Mouse (Mus musculus): ENCODE data around the gene Skap2. TPM values are rescaled to one million over a fixed set of nuclear protein-coding genes. Genes with fewer than 3 reads are reported as not detected.

Gene Skap2
- polyA plus RNA-seq, 1 experiment from 2014 or later: 18.1 TPM

- no peak overlapping the region for H3K4me3 ChIP-seq
- no peak for DNase-seq (ENCODE audit: low spot score)
- WGBS: 84% methylated on average over 12 of the region's 12 CpGs
Observed at GRCm38 (mm10) chr6:51809164-51809824, 203.1 kb downstream of the Skap2 start.

DNA sequence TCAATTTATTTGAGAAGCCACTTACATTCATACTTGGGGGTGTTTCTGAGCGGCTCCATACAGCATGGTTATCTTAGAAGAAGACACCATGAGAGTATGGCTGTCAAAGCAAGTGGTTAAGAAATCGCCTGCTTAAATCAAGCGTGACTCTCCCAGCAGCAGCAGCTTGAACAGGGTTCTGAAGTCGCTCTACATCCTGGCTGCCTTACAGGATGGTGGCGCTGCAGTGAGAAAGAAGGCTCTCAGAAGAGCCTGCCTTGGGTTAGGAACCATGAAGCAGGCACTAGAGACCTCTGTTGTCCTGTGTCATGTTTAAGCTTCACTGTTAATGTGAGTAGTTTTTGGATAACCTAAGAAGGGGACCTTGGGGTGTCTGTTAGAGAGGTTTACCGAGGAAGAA, 204.3 kb downstream of the Skap2 start:
- H3K27me3 ChIP-seq (ENCODE audit: insufficient read depth, poor library complexity, severe bottlenecking): no peaks in the 10 kb centered on the region
- WGBS: 70% methylated on average over 6 of the region's 6 CpGs
- no peak for DNase-seq (ENCODE audit: low spot score)
- H3K4me3 ChIP-seq: no peak overlapping the region
- H3K27ac ChIP-seq: no peak overlapping the region
- peaks cover 6% of the 10 kb centered on the region; the same call in 1 of the 2 replicates for H3K4me1 ChIP-seq (replicated peaks)
- H3K9me3 ChIP-seq: no peaks in the 10 kb centered on the region
- H3K36me3 ChIP-seq: no peaks in the 10 kb centered on the region

More at GRCm38 (mm10) chr6:51809164-51809824, 203.1 kb downstream of the Skap2 start:
- Histone ChIP-seq H3K27ac (no peak overlapping the region), H3K27me3 (ENCODE audit: insufficient read depth, poor library complexity, severe bottlenecking) (no peaks in the 10 kb centered on the region), H3K36me3 (no peaks in the 10 kb centered on the region), H3K4me1 (replicated peaks) (peaks cover 6% of the 10 kb centered on the region; the same call in 1 of the 2 replicates), H3K9me3 (no peaks in the 10 kb centered on the region)

Other genes with a start within 250 kb of the Skap2 start
- gene Hoxa1, start 145.8 kb upstream of the Skap2 start, polyA plus RNA-seq (2016; fragmentation: Nextera tagmentation; extraction: Ambion mirVana): 0.77 and 1.4 TPM in 2 replicates
- 31.4 and 56.9 TPM in 2 replicates for gene Hoxa2, start 152.3 kb upstream of the Skap2 start, polyA plus RNA-seq (2016; fragmentation: Nextera tagmentation; extraction: Ambion mirVana)
- gene 5730596B20Rik, start 164.9 kb upstream of the Skap2 start, polyA plus RNA-seq (2016; fragmentation: Nextera tagmentation; extraction: Ambion mirVana): 0.90 and 3.6 TPM in 2 replicates
- 0.14 and 4.3 TPM in 2 replicates for gene Hoxa4, start 179.2 kb upstream of the Skap2 start, polyA plus RNA-seq (2016; fragmentation: Nextera tagmentation; extraction: Ambion mirVana)
- gene Hoxa5, start 192.0 kb upstream of the Skap2 start, polyA plus RNA-seq (2016; fragmentation: Nextera tagmentation; extraction: Ambion mirVana): 1.8 TPM in 1 of 2 replicates, not detected in the other
- not detected in 2 replicates for gene Hoxa6, start 196.2 kb upstream of the Skap2 start, polyA plus RNA-seq (2016; fragmentation: Nextera tagmentation; extraction: Ambion mirVana)
- gene Hoxa3, start 200.8 kb upstream of the Skap2 start, polyA plus RNA-seq (2016; fragmentation: Nextera tagmentation; extraction: Ambion mirVana): 3.6 and 9.7 TPM in 2 replicates
- not detected in 2 replicates for gene Gm28308, start 200.8 kb upstream of the Skap2 start, polyA plus RNA-seq (2016; fragmentation: Nextera tagmentation; extraction: Ambion mirVana)
- not detected in 2 replicates for gene Hoxa7, start 209.3 kb upstream of the Skap2 start, polyA plus RNA-seq (2016; fragmentation: Nextera tagmentation; extraction: Ambion mirVana)
- not detected in 2 replicates for gene Hoxa9, start 218.5 kb upstream of the Skap2 start, polyA plus RNA-seq (2016; fragmentation: Nextera tagmentation; extraction: Ambion mirVana)
- gene Hoxa10, start 228.3 kb upstream of the Skap2 start, polyA plus RNA-seq (2016; fragmentation: Nextera tagmentation; extraction: Ambion mirVana): not detected in 2 replicates
- not detected in 2 replicates for gene Hoxa11, start 233.3 kb upstream of the Skap2 start, polyA plus RNA-seq (2016; fragmentation: Nextera tagmentation; extraction: Ambion mirVana)
- gene Hoxa13, start 248.3 kb upstream of the Skap2 start, polyA plus RNA-seq (2016; fragmentation: Nextera tagmentation; extraction: Ambion mirVana): not detected in 2 replicates